Mouse (Mus musculus): ENCODE results near the gene Dthd1.

Dthd1 gene

GRCm38 (mm10) chr5:62813402-62814071 is at the start of gene Dthd1:
TSS of gene Dthd1 (plus strand) at chr5:62813823.
- DNase-seq = no peak

DNA sequence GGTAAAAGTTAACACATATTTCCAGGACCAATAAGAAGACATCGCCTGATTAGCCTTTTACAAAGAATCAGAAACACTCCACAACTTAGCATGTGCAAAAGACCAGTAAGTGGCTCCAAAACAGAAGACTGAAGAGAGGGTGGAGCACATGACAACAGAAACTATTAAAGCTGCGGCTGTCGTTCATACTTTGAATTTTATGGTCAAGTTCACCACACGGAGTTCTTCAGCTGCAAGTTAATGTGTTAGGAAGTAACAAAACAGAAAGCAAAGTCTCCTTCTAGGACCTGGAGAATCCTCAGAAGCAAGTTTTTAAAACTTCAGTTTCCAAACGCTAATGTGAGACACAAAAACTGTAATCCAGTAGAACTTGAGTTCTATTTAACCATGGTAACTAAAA is 49.5 kb upstream of the Dthd1 start:
- no peak for DNase-seq

DNA sequence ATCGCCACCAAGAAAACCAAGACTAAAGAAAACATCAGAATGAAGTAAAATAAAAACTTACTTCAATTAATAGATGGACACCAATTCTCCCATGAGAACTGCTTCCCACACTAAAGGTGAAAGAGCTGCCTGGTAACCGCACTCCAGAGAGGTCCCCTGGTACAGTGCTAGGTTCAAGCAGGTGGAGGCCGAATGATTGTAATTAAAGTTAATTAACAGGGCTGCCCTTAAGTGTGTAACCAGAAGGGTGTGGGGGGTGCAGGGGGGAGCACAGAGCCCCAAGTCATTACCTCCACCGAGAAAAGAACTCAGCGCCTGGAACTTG is 48.2 kb upstream of the Dthd1 start:
- DNase-seq = no peak

DNA sequence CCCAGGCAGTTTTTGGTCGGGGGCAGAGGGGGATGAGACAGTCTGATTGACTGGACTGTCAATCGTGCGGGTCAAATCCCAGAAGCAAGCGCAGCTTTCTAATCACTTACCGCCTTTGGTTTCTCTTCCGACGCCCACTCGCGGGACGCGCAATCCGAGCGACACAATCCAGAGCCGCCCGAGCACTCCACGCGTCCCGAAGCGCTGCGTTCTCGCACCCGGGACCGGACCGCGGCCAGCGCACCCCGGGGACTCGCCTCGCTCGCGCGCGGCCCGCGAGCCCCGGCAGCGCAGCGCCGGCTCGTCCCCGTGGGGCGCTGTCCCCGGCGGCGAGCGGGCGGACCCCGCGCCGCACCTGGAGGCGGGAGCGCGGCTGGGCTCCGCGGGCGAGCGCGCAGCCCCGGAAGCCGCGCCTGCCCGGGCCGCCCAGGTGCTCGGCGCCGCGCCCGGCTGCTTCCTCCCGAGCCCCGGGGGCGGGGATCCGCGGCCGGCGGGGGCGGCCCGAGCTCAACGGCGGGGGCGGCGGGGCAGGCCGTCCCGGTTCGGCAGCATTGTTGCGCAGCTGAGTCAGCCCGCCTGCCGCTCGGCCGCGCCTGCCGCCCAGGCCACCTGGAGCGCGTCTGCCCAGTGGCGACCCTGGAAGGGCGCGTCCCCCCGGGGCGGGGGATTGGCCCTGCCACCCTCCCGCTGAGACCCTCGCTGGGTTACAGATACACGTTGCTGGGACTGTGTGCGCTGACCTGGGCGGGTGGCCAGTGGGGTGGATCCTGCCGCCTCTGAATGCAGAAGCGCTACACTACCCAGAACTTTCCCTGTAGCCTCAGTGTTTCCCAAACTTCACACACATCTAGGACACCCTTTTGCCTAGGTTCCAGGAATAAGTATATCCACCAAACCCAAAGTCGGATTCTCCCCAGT is 47.6 kb upstream of the Dthd1 start, which contains the start of gene Arap2:
TSS of gene Arap2 (minus strand) at position 376 of the 918 bp plus-strand sequence.
- peak; percentile 6 to 38 for DNase-seq

- no peak for DNase-seq
Measured at GRCm38 (mm10) chr5:62771775-62772599, 41.6 kb upstream of the Dthd1 start.

GRCm38 (mm10) chr5:62777804-62778203 is 35.8 kb upstream of the Dthd1 start:
- DNase-seq = no peak

DNA sequence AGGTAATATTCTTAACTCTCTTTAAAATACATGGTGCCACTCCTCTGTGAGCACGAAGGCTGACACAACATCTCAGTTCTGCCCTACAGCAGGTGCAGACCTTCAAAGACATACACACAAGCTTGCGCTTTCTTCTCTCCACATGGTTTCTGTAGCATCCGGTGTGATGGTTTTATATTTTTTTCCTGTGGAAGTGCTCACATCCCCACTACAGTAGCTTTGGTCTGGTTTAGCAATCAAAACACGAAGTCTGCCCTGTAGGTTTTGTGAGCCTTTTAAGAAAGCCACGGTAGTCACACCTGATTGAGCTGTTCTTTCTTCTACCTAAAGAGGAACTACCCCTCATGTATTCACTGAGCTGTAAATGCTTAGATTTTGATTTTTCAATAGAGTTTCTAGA is 34.9 kb upstream of the Dthd1 start:
- no peak for DNase-seq

DNA sequence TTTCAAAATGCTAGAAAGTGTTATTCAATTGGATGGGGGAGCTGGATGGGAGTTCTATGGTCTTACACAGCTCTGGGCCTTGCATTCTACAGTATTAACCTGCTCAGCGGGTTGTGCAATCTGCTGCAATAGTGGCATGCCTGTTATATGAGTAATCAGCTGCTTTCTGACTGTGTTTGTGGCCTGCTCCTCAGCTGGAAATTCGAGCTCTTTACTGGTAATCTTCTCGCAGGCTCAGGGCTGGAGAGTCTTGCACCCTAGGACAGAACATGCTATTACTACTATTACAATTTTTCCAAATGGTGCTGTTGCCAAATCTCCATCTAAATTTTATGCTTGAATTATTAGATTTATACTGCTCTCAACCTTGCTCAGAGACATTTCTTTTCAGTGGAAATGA is 26.8 kb upstream of the Dthd1 start:
- no peak for DNase-seq

DNA sequence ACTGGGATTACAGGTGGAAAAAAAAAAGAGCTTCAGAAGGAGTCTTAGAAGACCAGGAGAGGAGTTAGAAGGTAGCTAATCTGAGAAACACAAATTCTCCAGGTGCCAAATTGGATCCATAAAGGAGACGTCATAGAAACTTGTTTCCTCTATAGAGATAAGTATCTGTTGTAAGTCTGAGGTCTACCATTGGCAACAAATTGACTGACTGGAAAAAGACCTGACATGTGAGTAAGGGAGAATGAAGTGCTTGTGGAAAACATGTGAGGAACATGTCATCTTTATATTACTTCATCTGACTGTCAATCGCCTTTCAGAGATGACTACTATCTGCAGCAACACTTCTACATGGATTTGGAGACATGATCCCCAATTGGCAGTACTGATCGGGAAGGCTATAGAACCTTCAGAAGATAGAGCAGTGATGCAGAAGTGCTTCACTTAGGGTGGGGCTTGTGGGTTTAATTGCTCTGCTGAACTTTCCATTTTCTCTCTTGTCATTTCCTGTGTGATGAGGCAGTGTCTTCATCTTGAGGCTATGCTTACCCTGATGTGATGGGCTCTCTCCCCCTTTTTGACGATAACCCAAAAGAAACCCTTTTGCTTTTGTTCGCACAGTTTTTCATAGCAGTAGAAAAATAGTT is 22.6 kb upstream of the Dthd1 start:
- no peak for DNase-seq

- DNase-seq = no peak
Measured at GRCm38 (mm10) chr5:62792776-62793175, 20.8 kb upstream of the Dthd1 start.

- no peak for DNase-seq
Measured at GRCm38 (mm10) chr5:62814072-62814414, 420 bp downstream of the Dthd1 start.

GRCm38 (mm10) chr5:62815741-62816140 is 2.1 kb downstream of the Dthd1 start:
- no peak for DNase-seq

DNA sequence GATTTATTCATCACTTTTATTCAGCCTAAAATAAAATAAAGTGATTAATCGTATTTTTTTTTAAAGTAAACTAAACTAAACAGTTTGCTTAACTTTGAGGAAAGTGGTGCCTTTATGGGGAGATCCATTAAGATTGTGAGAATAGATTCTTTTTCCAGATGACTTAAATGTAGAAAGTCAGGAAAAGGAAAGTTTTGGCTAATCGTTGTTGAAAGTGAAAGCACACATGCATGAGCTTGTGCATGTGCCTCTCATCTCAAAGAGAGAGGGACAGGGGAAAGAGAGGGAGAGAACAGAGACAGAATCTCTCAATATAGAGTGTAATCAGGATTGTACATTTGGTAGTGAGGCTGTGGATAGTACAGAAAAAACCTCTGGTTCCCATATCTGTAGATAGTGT is 5.9 kb downstream of the Dthd1 start:
- DNase-seq = no peak

- DNase-seq = no peak
Measured at GRCm38 (mm10) chr5:62820363-62821271, 7.0 kb downstream of the Dthd1 start.

DNA sequence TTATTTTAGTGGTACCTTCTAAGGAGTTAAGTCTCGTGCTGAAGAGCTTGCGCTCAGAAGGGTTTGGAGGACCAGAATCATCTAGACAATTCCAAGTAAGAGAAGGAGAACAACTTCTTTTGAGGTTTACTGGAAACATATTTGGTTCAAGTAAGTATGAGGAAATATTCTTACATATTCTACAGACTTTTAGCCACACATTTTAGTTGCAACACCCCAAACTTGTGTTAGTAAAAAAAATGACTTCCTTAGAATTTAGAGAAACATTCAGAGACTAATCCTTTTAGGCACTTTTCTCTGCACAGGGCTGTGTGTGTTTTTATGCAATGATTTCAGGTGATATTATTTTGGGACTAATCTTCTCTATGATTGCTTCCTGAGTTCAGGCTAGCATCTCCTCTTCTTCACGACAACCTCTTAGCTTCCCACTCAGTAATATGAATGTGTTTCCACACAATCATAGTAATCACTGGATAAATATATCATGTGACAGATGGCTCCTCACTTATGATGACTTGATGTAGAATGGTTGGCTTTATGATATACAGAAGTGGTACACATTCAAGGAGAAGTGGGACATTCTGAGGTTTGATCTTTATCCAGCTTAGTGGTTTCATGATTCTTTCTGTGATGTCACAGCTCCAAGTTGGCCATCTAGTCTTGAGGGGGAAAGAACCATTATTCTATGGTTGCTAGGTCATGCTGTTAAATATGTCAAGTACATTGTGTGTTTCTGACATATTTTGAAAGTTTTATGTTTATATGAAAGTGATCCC is 29.5 kb downstream of the Dthd1 start:
- no peak for DNase-seq

DNA sequence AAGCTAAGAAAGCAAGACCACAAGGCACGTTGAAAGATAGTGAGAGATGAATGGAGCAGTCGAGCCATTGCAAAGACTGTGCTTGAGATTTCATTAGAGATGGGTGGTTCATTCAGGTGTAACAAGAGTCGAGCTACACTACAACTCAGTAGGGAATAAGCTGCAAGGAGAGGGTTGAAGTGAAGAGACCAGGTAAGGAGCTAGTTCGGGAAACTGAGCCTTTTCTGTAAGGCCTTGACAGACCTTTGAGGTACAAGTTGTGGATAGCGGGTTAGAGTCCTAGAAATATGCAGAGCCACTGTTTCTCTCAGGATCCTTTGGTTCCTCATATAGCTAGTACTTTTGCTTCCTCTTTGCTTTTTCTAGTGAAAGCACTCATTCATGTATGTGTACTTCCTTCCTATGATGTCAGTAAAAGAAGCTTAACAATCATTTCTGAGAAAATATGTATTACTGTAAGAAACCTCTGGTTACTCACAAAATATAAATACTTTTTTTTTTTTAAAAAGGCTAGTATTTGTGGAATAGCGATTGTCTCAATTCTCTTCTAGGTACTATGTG is 33.0 kb downstream of the Dthd1 start:
- DNase-seq = no peak

GRCm38 (mm10) chr5:62851337-62851736 is 37.7 kb downstream of the Dthd1 start:
- DNase-seq = no peak

DNA sequence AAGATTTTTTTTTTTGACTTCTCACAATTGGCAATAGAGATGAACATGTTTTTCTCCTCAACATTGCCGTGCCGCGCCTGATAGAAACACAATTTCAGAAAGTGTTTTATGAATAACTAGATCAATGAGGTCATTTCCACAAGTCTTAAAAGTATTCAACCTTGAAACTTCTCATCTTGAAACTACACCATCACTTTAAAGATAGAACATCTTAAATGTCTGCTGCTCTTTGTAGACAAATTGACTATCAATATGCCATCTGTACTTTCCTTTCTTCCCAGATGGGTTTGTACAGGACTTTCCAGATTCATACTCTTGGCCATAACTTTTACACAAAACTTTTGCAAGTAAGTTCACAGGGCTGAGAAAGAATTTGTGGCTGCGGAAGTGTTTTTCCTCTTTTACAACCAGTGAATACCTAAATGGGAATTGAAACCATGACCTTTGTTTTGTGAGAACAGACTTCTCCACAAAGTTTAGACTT is 40.8 kb downstream of the Dthd1 start:
- DNase-seq = no peak

DNA sequence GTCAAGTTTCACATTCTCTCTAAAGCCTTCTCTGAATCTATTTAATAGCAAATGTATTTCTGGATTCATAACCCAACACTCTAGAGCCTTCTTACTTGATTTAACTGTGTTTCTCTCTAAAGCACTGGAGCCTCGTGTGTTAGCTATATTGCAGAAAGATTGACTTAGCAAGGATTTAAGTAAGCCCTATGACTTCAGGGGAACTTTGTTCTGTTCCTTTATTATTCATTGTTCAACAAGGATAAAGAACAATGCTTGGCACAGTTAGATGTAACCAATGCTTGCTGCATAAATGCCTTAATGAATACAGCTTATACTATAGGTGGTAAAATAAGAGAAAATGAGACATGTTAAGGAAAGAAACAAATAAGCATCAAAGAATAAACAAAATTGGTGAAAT is 43.9 kb downstream of the Dthd1 start:
- no peak for DNase-seq

- no peak for DNase-seq
Measured at GRCm38 (mm10) chr5:62858282-62858681, 44.7 kb downstream of the Dthd1 start.

- no peak for DNase-seq
Measured at GRCm38 (mm10) chr5:62864348-62864747, 50.7 kb downstream of the Dthd1 start.
